In the genomic region with DNA sequence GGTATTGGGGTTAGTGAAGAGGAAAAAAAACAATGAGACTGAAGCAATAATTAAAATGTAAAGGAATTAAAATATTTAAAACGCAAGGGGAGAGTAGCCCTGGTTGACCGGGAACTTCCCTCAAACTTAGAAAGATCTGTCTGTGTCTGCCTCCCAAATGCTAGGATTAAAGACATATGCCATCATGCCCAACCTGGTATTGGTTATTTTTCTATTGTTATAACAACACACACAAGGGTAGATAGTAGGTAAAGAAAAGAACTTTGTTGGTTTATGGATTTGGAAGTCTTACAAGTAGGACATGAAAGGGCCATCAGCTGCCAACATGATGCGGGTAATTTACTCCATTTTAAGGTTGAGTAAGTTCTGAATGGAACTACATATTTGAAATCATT, we compare ENCODE assay signal across 31 mouse cellular contexts. TPM values are rescaled to one million over a fixed set of nuclear protein-coding genes. Genes with fewer than 3 reads are reported as not detected.
A peak's percentile ranks its signal among the peaks of the same experiment; 100 is the strongest.
DNase-seq lines count a peak whose midpoint lies in the region; ATAC-seq and TF ChIP-seq lines count a peak whose summit lies in the region.
"Had no signal": no experiment of that assay in that cellular context is flagged by ENCODE, and none has a peak within 500 bp of the region (broad histone marks: within the 10 kb centered on the region; RNA-seq: fewer than 3 reads in every experiment).

No protein-coding gene starts in this region.

- H3K27ac ChIP-seq in forebrain, embryonic 12.5 days = no peak overlapping the region
- H3K27ac ChIP-seq in forebrain, embryonic 16.5 days (ENCODE audit: low read length) = no peak overlapping the region
- peak overlapping the region; percentile 99; the same call in 1 of the 2 replicates for H3K27ac ChIP-seq in layer of hippocampus, adult 2 months
- H3K27ac ChIP-seq in MEL (ENCODE audit: control insufficient read depth, low read depth, low read length) (no peak overlapping the region), macrophage (peak overlapping the region; percentile 81)
- H3K27ac ChIP-seq: embryonic facial prominence, embryonic 10.5 days; embryonic facial prominence, embryonic 15.5 days; hindbrain, embryonic 13.5 days; limb, embryonic 12.5 days; liver, embryonic 12.5 days had no signal

- H3K9ac ChIP-seq in forebrain, embryonic 12.5 days = no peak overlapping the region
- no peak overlapping the region for H3K9ac ChIP-seq in forebrain, embryonic 16.5 days (replicated peaks; ENCODE audit: low read depth, low read length)
- no peak overlapping the region for H3K9ac ChIP-seq in MEL (ENCODE audit: control insufficient read depth, low read depth, low read length, poor library complexity, severe bottlenecking)
- H3K9ac ChIP-seq: embryonic facial prominence, embryonic 15.5 days; hindbrain, embryonic 13.5 days; kidney, embryonic 15.5 days; limb, embryonic 12.5 days; liver, embryonic 12.5 days; liver, postnatal 0 days had no signal

- no peak for TF ChIP-seq CTCF in layer of hippocampus, adult 2 months (conservative IDR thresholded peaks at IDR 0.05)
- no peak for TF ChIP-seq CTCF in MEL (IDR thresholded peaks at IDR 0.05 in 2 of 3, conservative IDR thresholded peaks at IDR 0.05 in 1 of 3; ENCODE audit: control insufficient read depth in 1 of 3, insufficient read depth in 1 of 3, low read depth in 2 of 3, low read length in 3 of 3, poor library complexity in 1 of 3, severe bottlenecking in 1 of 3)

- no peak for TF ChIP-seq POLR2A in MEL (IDR thresholded peaks at IDR 0.05; ENCODE audit: control insufficient read depth in 1 of 2, insufficient read depth in 1 of 2, low read depth in 1 of 2, low read length in 2 of 2, poor library complexity in 1 of 2)

- ATAC-seq in forebrain, embryonic 12.5 days (ENCODE audit: low FRiP score) = no peak
- no peak for ATAC-seq in forebrain, embryonic 16.5 days
- ATAC-seq: liver, embryonic 12.5 days; liver, postnatal 0 days had no signal

- 81% methylated on average over 3 of the region's 3 CpGs for WGBS in forebrain, embryonic 12.5 days
- WGBS in forebrain, embryonic 16.5 days = 57% methylated on average over 3 of the region's 3 CpGs
- WGBS in macrophage (ENCODE audit: missing documents) = 96% methylated on average over 3 of the region's 3 CpGs

- no peaks in the 10 kb centered on the region for H3K36me3 ChIP-seq in forebrain, embryonic 12.5 days (replicated peaks)
- no peaks in the 10 kb centered on the region for H3K36me3 ChIP-seq in forebrain, embryonic 16.5 days (ENCODE audit: control insufficient read depth, insufficient read depth)
- peaks cover 0 to 17% of the 10 kb centered on the region in 2 experiments; a peak in 3 of 4 replicates for H3K36me3 ChIP-seq in MEL (ENCODE audit: control insufficient read depth in 1 of 2, insufficient read depth in 2 of 2, low read length in 2 of 2)
- no peaks in the 10 kb centered on the region for H3K36me3 ChIP-seq in macrophage (ENCODE audit: inconsistent target)
- H3K36me3 ChIP-seq: hindbrain, embryonic 13.5 days; kidney, embryonic 15.5 days had no signal

- no peak for TF ChIP-seq EP300 in MEL (IDR thresholded peaks at IDR 0.05; ENCODE audit: low read depth in 1 of 2, low read length in 2 of 2)

- 0 out of 2 replicates have a peak overlapping the region, but pooled peaks have one; percentile 13 for H3K4me2 ChIP-seq in forebrain, embryonic 12.5 days
- no peak overlapping the region for H3K4me2 ChIP-seq in forebrain, embryonic 16.5 days (ENCODE audit: low read length)
- H3K4me2 ChIP-seq: embryonic facial prominence, embryonic 15.5 days; heart, embryonic 11.5 days; hindbrain, embryonic 13.5 days; kidney, embryonic 15.5 days; liver, embryonic 12.5 days had no signal

- H3K9me3 ChIP-seq in forebrain, embryonic 12.5 days = no peaks in the 10 kb centered on the region
- no peaks in the 10 kb centered on the region for H3K9me3 ChIP-seq in forebrain, embryonic 16.5 days (ENCODE audit: control insufficient read depth, low read length)
- H3K9me3 ChIP-seq in MEL (replicated peaks; ENCODE audit: insufficient read depth, low read length) = no peaks in the 10 kb centered on the region
- H3K9me3 ChIP-seq: embryonic facial prominence, embryonic 10.5 days; embryonic facial prominence, embryonic 15.5 days; G1E; hindbrain, embryonic 13.5 days; kidney, embryonic 15.5 days; limb, embryonic 12.5 days; liver, embryonic 12.5 days; megakaryocyte, embryonic 14.5 days had no signal

- H3K27me3 ChIP-seq in forebrain, embryonic 12.5 days = no peaks in the 10 kb centered on the region
- no peaks in the 10 kb centered on the region for H3K27me3 ChIP-seq in forebrain, embryonic 16.5 days (replicated peaks; ENCODE audit: control insufficient read depth, insufficient read depth, low read length)
- no peaks in the 10 kb centered on the region for H3K27me3 ChIP-seq in MEL (ENCODE audit: control insufficient read depth in 1 of 2, insufficient read depth in 2 of 2, low read length in 2 of 2)
- H3K27me3 ChIP-seq: embryonic facial prominence, embryonic 15.5 days; hindbrain, embryonic 13.5 days; kidney, embryonic 15.5 days; limb, embryonic 12.5 days; liver, embryonic 12.5 days; megakaryocyte, embryonic 14.5 days had no signal

- DNase-seq in layer of hippocampus, adult 2 months (ENCODE audit: low spot score in 2 of 2) = no peak
- no peak for DNase-seq in layer of hippocampus, postnatal 25 days (ENCODE audit: extremely low spot score in 1 of 2, low spot score in 1 of 2)
- no peak for DNase-seq in MEL (ENCODE audit: low read depth, low spot score)
- DNase-seq in thymus, postnatal 25 days = no peak
- DNase-seq: adrenal gland, postnatal 25 days; cerebellum, adult 2 months; cerebellum, postnatal 25 days; gastrocnemius, postnatal 25 days; heart, adult 18-20 months; heart, postnatal 4 days; kidney, adult 18-20 months; kidney, postnatal 36 days; layer of hippocampus, postnatal 36 days; liver, postnatal 0 days; lung, postnatal 36 days; midbrain, embryonic 14.5 days; right cerebral cortex, adult 18-20 months; spleen, adult 18-20 months; thymus, postnatal 14 days had no signal

- peaks cover 23% of the 10 kb centered on the region for H3K4me1 ChIP-seq in forebrain, embryonic 12.5 days
- H3K4me1 ChIP-seq in forebrain, embryonic 16.5 days (replicated peaks; ENCODE audit: control insufficient read depth, insufficient read depth, low read length) = peaks cover 18% of the 10 kb centered on the region
- H3K4me1 ChIP-seq in MEL (ENCODE audit: control insufficient read depth in 1 of 2, insufficient read depth in 2 of 2, low read length in 2 of 2) = peaks cover 6 to 23% of the 10 kb centered on the region in 2 experiments

- no peak overlapping the region for H3K4me3 ChIP-seq in forebrain, embryonic 12.5 days (replicated peaks)
- no peak overlapping the region for H3K4me3 ChIP-seq in forebrain, embryonic 16.5 days (replicated peaks; ENCODE audit: low read length)
- peak overlapping the region; percentile 95; the same call in 1 of the 2 replicates for H3K4me3 ChIP-seq in layer of hippocampus, adult 2 months
- H3K4me3 ChIP-seq in MEL (ENCODE audit: control insufficient read depth in 1 of 2, insufficient read depth in 1 of 2, low read depth in 2 of 2, low read length in 2 of 2) (no peak overlapping the region), macrophage (ENCODE audit: inconsistent target) (no peak overlapping the region)
- H3K4me3 ChIP-seq: embryonic facial prominence, embryonic 10.5 days; embryonic facial prominence, embryonic 15.5 days; hindbrain, embryonic 13.5 days; kidney, embryonic 15.5 days; limb, embryonic 12.5 days; liver, embryonic 12.5 days had no signal

- no peak for TF ChIP-seq RAD21 in MEL (IDR thresholded peaks at IDR 0.05; ENCODE audit: low read depth, low read length)

- H3K79me2 ChIP-seq in MEL (ENCODE audit: control insufficient read depth, insufficient read depth, low read length, poor library complexity) = peaks cover 24% of the 10 kb centered on the region
- peaks cover 87% of the 10 kb centered on the region for H3K79me2 ChIP-seq in macrophage (ENCODE audit: inconsistent target)

TF ChIP-seq in MEL, 35 proteins besides CTCF, POLR2A, EP300 and RAD21:
- TF ChIP-seq TAL1 (IDR thresholded peaks at IDR 0.05; ENCODE audit: low read length) (no peak), MXI1 (IDR thresholded peaks at IDR 0.05; ENCODE audit: low read depth, low read length) (0 out of 2 replicates have a peak, but pooled peaks have one; percentile 2)

RNA-seq across cellular contexts. Expression of a gene that starts 4.2 kb away (rescaled TPM):
- polyA plus RNA-seq in forebrain, embryonic 12.5 days (2016; fragmentation: Nextera tagmentation; extraction: Ambion mirVana) = 33.4 and 33.6 TPM in 2 replicates
- 32.8 and 46.6 TPM in 2 replicates for polyA plus RNA-seq in forebrain, embryonic 16.5 days (2015; fragmentation: Nextera tagmentation; extraction: Ambion mirVana)
- 10 to 100 TPM; 41.9 to 48.9 TPM for total RNA-seq in layer of hippocampus, adult 2 months (2021)
- total RNA-seq in layer of hippocampus, postnatal 25 days (2021) = 10 to 100 TPM; 41.8 to 47.2 TPM
- total RNA-seq in MEL (2012; rRNA removed) = 18.9 and 50.4 TPM in 2 replicates
- polyA plus RNA-seq in MEL (2012; ENCODE audit: insufficient read depth in 1 of 2, insufficient read length in 2 of 2, low read depth in 1 of 2, low replicate concordance in 2 of 2, missing spikeins in 1 of 2) (10 to 100 TPM in 1 of 2 experiments, not detected in 1; 50.2 TPM), macrophage (2018) (45.8 to 78.9 TPM (median 65.6 TPM) in 3 replicates)
- total RNA-seq in macrophage (2018; cell fraction: chromatin; rRNA removed) = 100 to 1,000 TPM in 1 of 26 experiments, 10 to 100 TPM in 25; 21.6 to 111 (median 52.5) TPM
- total RNA-seq in macrophage (2018; cell fraction: cytosol; rRNA removed) = 100 to 1,000 TPM in 3 of 26 experiments, 10 to 100 TPM in 23; 38.2 to 109 (median 58.9) TPM
- 100 to 1,000 TPM in 14 of 26 experiments, 10 to 100 TPM in 12; 53.3 to 199 (median 119) TPM for total RNA-seq in macrophage (2018; cell fraction: nucleus; rRNA removed)

Comparison
In these comparisons a context has a peak if more than half of its experiments do, and no peak if none do; other contexts are left out.
1. H3K27ac ChIP-seq: peak in layer of hippocampus, adult 2 months (single experiment) and macrophage (single experiment); none in forebrain, embryonic 12.5 days (single experiment), forebrain, embryonic 16.5 days (single experiment) and MEL (single experiment).